Mouse (Mus musculus): ENCODE data around the gene Bcl2l13. TPM values are rescaled to one million over a fixed set of nuclear protein-coding genes. Genes with fewer than 3 reads are reported as not detected.

The Bcl2l13 gene
- polyA plus RNA-seq, 1 experiment from 2014 or later = 31.8 TPM

- 35% methylated on average over 1 of the region's 1 CpGs for WGBS
- Histone ChIP-seq H3K27ac (no peak overlapping the region), H3K4me3 (no peak overlapping the region), H3K36me3 (peaks cover 9% of the 10 kb centered on the region; the same call in 1 of the 2 replicates), H3K9ac (no peak overlapping the region), H3K4me2 (no peak overlapping the region), H3K4me1 (0 out of 2 replicates have a peak, but pooled peaks cover 5% of the 10 kb centered on the region), H3K9me3 (no peaks in the 10 kb centered on the region), H3K27me3 (no peaks in the 10 kb centered on the region)
- no peak for ATAC-seq (ENCODE audit: borderline replicate concordance, extremely low read depth, low FRiP score, low TSS enrichment)
Measured at GRCm38 (mm10) chr6:120868824-120869223, 32.8 kb downstream of the Bcl2l13 start.

- Histone ChIP-seq H3K9me3 (no peaks in the 10 kb centered on the region), H3K4me1 (0 out of 2 replicates have a peak, but pooled peaks cover 5% of the 10 kb centered on the region), H3K4me3 (no peak overlapping the region), H3K4me2 (no peak overlapping the region), H3K27ac (no peak overlapping the region), H3K27me3 (no peaks in the 10 kb centered on the region), H3K36me3 (0 out of 2 replicates have a peak, but pooled peaks cover 3% of the 10 kb centered on the region), H3K9ac (no peak overlapping the region)
- 54% methylated on average over 2 of the region's 2 CpGs for WGBS
- no peak; the same call in 1 of the 2 replicates for ATAC-seq (ENCODE audit: borderline replicate concordance, extremely low read depth, low FRiP score, low TSS enrichment)
Measured at GRCm38 (mm10) chr6:120871286-120871685, 35.3 kb downstream of the Bcl2l13 start.

DNA sequence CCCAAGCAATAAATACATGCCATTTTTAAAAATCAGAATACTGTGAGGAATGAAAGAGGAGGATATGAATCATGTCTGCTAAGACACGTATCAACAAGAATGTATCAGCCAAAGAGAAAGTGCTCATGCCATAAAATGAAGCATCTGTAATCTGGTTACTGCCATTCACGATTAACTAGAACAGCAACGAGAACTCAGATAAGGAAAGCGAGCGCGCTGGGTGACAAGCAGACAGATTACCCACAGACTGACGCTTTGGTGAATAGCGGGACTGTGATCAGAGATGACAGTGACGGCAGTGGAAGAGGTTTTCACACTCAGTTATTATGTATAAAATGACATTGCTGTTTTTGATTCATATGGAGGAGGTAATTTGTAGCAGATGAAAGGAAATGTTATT lies 37.9 kb downstream of the Bcl2l13 start:
- Histone ChIP-seq H3K9ac (no peak overlapping the region), H3K36me3 (0 out of 2 replicates have a peak, but pooled peaks cover 3% of the 10 kb centered on the region), H3K4me2 (no peak overlapping the region), H3K27ac (no peak overlapping the region), H3K4me3 (no peak overlapping the region), H3K27me3 (no peaks in the 10 kb centered on the region), H3K9me3 (no peaks in the 10 kb centered on the region), H3K4me1 (0 out of 2 replicates have a peak, but pooled peaks cover 5% of the 10 kb centered on the region)
- 38% methylated on average over 9 of the region's 9 CpGs for WGBS
- ATAC-seq (ENCODE audit: borderline replicate concordance, extremely low read depth, low FRiP score, low TSS enrichment) = no peak

DNA sequence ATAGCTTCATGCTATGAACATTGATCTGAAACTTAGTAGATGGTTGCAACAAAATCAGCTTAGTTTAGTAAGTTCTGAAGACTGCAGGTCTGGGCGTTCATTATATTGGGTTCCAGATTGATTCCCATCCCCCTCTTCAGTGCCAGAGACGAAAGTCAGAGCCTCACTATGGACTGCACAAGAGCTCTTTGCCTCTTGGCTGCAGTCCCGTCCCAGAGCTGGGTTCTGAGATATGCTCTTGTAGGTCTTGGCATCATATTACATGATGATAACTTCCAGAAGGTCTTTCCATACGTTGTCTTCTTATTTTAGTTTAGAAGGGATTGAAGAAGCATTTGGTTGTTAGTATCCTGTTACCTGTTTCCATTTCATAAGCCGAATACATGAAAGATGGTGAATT lies 43.0 kb downstream of the Bcl2l13 start:
- 64% methylated on average over 5 of the region's 5 CpGs for WGBS
- no peak overlapping the region for H3K27ac ChIP-seq
- no peak overlapping the region for H3K4me2 ChIP-seq
- peaks cover 28% of the 10 kb centered on the region for H3K36me3 ChIP-seq
- H3K27me3 ChIP-seq = no peaks in the 10 kb centered on the region
- H3K4me3 ChIP-seq = no peak overlapping the region
- H3K9me3 ChIP-seq = no peaks in the 10 kb centered on the region
- no peak overlapping the region for H3K9ac ChIP-seq
- ATAC-seq (ENCODE audit: borderline replicate concordance, extremely low read depth, low FRiP score, low TSS enrichment) = no peak
- H3K4me1 ChIP-seq = no peaks in the 10 kb centered on the region

GRCm38 (mm10) chr6:120884436-120884835 lies 48.4 kb downstream of the Bcl2l13 start:
- Histone ChIP-seq H3K4me1 (no peaks in the 10 kb centered on the region), H3K27me3 (no peaks in the 10 kb centered on the region), H3K9me3 (no peaks in the 10 kb centered on the region), H3K9ac (no peak overlapping the region), H3K4me3 (no peak overlapping the region), H3K4me2 (no peak overlapping the region), H3K27ac (no peak overlapping the region), H3K36me3 (peaks cover 49% of the 10 kb centered on the region)
- ATAC-seq (ENCODE audit: borderline replicate concordance, extremely low read depth, low FRiP score, low TSS enrichment) = no peak
- WGBS = 96% methylated on average over 6 of the region's 6 CpGs

GRCm38 (mm10) chr6:120886696-120887095 lies 50.7 kb downstream of the Bcl2l13 start:
- Histone ChIP-seq H3K36me3 (peaks cover 49% of the 10 kb centered on the region), H3K4me2 (no peak overlapping the region), H3K9ac (no peak overlapping the region), H3K4me3 (no peak overlapping the region), H3K4me1 (no peaks in the 10 kb centered on the region), H3K27ac (no peak overlapping the region), H3K27me3 (no peaks in the 10 kb centered on the region), H3K9me3 (no peaks in the 10 kb centered on the region)
- 75% methylated on average over 17 of the region's 17 CpGs for WGBS
- no peak for ATAC-seq (ENCODE audit: borderline replicate concordance, extremely low read depth, low FRiP score, low TSS enrichment)

DNA sequence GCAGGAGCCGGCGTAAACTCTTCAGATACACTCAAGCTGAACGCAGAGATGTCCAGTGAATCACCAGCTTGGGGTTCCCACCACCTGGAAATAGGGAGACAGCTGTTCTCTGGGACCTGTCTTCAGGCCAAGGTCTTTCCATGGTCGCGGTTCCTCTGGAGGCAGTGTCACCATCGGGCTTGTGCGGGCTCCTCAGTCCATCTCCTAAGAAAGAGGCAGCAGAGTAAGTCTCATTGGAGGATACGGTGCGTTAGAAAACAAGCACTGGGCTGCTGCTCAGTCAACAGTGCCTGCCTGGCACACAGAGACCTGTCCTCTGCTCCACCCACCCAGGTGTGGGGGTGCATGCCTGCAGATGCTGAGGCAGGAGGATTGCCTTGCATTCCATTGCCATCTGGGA lies 58.1 kb downstream of the Bcl2l13 start:
- Histone ChIP-seq H3K27me3 (no peaks in the 10 kb centered on the region), H3K27ac (no peak overlapping the region), H3K36me3 (peaks cover 22% of the 10 kb centered on the region; the same call in 1 of the 2 replicates), H3K4me3 (no peak overlapping the region), H3K9ac (no peak overlapping the region), H3K9me3 (no peaks in the 10 kb centered on the region), H3K4me2 (no peak overlapping the region), H3K4me1 (no peaks in the 10 kb centered on the region)
- ATAC-seq (ENCODE audit: borderline replicate concordance, extremely low read depth, low FRiP score, low TSS enrichment) = no peak
- 94% methylated on average over 9 of the region's 9 CpGs for WGBS

- Histone ChIP-seq H3K4me1 (no peaks in the 10 kb centered on the region), H3K4me3 (no peak overlapping the region), H3K4me2 (no peak overlapping the region), H3K9ac (no peak overlapping the region), H3K27ac (no peak overlapping the region), H3K9me3 (no peaks in the 10 kb centered on the region), H3K27me3 (no peaks in the 10 kb centered on the region), H3K36me3 (peaks cover 18% of the 10 kb centered on the region; the same call in 1 of the 2 replicates)
- WGBS = 74% methylated on average over 9 of the region's 9 CpGs
- ATAC-seq (ENCODE audit: borderline replicate concordance, extremely low read depth, low FRiP score, low TSS enrichment) = no peak
Measured at GRCm38 (mm10) chr6:120894524-120894923, 58.5 kb downstream of the Bcl2l13 start.

- Histone ChIP-seq H3K4me2 (no peak overlapping the region), H3K36me3 (peaks cover 12% of the 10 kb centered on the region; the same call in 1 of the 2 replicates), H3K4me3 (no peak overlapping the region), H3K9ac (no peak overlapping the region), H3K27me3 (no peaks in the 10 kb centered on the region), H3K9me3 (no peaks in the 10 kb centered on the region), H3K27ac (no peak overlapping the region), H3K4me1 (no peaks in the 10 kb centered on the region)
- peak; percentile 62; the same call in 1 of the 2 replicates for ATAC-seq (ENCODE audit: borderline replicate concordance, extremely low read depth, low FRiP score, low TSS enrichment)
- WGBS = 69% methylated on average over 6 of the region's 6 CpGs
Measured at GRCm38 (mm10) chr6:120898188-120898833, 62.3 kb downstream of the Bcl2l13 start.

DNA sequence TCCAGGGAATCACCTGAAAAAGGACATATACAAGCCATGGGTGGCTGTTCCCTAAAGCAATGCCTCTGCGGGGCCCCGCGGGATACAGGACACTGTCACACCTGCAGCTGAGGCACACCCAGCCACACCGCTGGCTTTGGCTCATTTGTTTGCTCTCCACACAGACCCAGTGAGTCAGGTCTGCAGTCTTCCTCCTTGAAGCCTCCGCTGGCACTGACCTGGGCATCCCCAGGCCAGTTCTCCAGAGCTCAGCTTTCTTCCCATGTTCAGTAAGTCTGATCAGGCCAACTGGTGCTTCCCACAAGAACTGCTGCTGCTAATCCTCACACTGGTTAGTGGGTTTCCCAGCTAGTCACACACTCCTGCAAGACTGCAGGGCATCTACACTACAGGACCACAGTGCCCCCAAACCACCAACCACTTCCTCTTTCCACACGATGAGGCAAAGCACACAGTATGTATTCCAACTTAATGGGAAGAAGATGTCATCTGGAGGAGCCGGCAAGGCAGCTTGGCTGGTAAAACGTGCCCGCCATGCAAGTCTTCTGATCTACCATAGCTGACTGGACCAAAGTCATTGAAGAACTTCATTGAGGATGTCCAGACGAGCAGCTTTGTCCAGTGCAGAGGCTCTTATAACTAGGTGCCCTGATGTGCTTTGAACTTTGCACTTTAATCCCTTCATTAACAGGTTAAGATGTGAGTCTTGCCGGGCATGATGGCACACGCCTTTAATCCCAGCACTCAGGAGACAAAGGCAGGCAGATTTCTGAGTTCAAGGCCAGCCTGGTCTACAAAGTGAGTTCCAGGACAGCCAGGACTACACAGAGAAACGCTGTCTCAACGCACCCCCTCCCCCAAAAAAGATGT lies 66.0 kb downstream of the Bcl2l13 start:
- ATAC-seq (ENCODE audit: borderline replicate concordance, extremely low read depth, low FRiP score, low TSS enrichment) = no peak
- H3K9ac ChIP-seq = no peak overlapping the region
- WGBS = 85% methylated on average over 14 of the region's 14 CpGs

DNA sequence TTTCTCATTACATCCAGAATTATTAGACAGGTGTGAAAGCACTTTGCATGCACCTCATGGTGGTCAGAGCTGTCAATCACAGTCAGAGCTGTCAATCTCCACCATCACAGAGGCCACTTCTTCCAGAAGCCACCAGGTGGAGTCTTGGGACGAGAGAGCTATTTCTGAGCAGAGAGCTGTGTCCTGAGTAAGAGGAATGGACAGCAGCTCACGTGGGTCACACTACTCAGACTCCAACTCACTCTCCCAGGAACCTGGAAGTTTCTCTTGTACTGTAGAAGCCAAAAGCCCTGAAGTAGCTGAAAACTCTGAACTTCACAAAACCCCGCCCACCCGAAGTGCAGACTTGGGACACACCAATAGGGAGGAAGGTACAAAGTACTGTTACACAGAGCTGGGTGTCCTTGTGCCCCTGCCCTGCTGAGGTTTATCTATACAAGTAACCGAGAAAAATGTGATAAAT lies 67.5 kb downstream of the Bcl2l13 start:
- 39% methylated on average over 5 of the region's 5 CpGs for WGBS
- no peaks in the 10 kb centered on the region for H3K4me1 ChIP-seq
- no peaks in the 10 kb centered on the region for H3K36me3 ChIP-seq
- H3K9ac ChIP-seq = no peak overlapping the region
- no peak overlapping the region for H3K27ac ChIP-seq
- no peaks in the 10 kb centered on the region for H3K9me3 ChIP-seq
- no peak overlapping the region for H3K4me3 ChIP-seq
- H3K27me3 ChIP-seq = no peaks in the 10 kb centered on the region
- no peak overlapping the region for H3K4me2 ChIP-seq
- ATAC-seq (ENCODE audit: borderline replicate concordance, extremely low read depth, low FRiP score, low TSS enrichment) = peak; percentile 40; the same call in 1 of the 2 replicates

More for the DNA sequence above, 66.0 kb downstream of the Bcl2l13 start:
- Histone ChIP-seq H3K9me3 (no peaks in the 10 kb centered on the region), H3K4me2 (no peak overlapping the region), H3K4me3 (no peak overlapping the region), H3K36me3 (no peaks in the 10 kb centered on the region), H3K4me1 (no peaks in the 10 kb centered on the region), H3K27me3 (no peaks in the 10 kb centered on the region), H3K27ac (no peak overlapping the region)

DNA sequence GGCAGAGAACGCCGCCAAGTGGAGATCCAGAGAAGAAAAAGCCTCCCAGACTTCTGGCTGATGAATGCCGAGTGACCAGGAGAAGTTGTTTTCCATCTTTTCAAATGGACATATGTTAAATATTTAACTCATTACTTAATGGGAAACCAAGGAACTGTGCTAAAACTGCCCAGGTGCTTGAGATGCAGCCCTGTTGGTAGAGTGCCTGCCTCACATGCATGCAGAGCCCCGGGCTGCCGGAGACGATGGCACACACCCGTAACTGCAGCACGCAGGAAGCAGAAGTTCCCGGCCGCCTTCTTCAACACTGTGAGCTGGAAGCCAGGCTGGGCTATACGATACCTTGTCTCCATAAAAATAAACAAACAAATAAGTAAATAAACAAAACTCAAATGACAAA lies 67.9 kb downstream of the Bcl2l13 start:
- H3K4me3 ChIP-seq = no peak overlapping the region
- no peak for ATAC-seq (ENCODE audit: borderline replicate concordance, extremely low read depth, low FRiP score, low TSS enrichment)

More for the DNA sequence above, 67.9 kb downstream of the Bcl2l13 start:
- H3K9ac ChIP-seq = no peak overlapping the region
- no peak overlapping the region for H3K4me2 ChIP-seq
- WGBS = 82% methylated on average over 11 of the region's 11 CpGs
- no peaks in the 10 kb centered on the region for H3K36me3 ChIP-seq
- H3K4me1 ChIP-seq = no peaks in the 10 kb centered on the region
- no peaks in the 10 kb centered on the region for H3K9me3 ChIP-seq
- H3K27ac ChIP-seq = no peak overlapping the region
- no peaks in the 10 kb centered on the region for H3K27me3 ChIP-seq
